Mouse (Mus musculus) intestine, embryonic 16.5 days (tissue): ENCODE measurements around the gene Smc5. TPM values are rescaled to one million over a fixed set of nuclear protein-coding genes. Genes with fewer than 3 reads are reported as not detected.

Source experiments
- ATAC-seq: fragments of 200-750 bp; cut with Nextera tagmentation; 2 replicates; pipeline ENCODE4 v1.8.0; 2017; ENCODE audit warnings: moderate TSS enrichment, moderate library complexity
- H3K27ac ChIP-seq: fragments of 300-500 bp; sonication (generic); 2 replicates; pipeline ENCODE4 v1.5.1; 2014; ENCODE audit warnings: mild to moderate bottlenecking, low read length
- H3K27me3 ChIP-seq: fragments of 300-500 bp; sonication (generic); replicated peaks from 2 replicates; pipeline ENCODE4 v1.6.1; 2014; ENCODE audit warnings: low read length, control low read depth, mixed read lengths; ENCODE audit not compliant: control insufficient read depth, insufficient read depth
- H3K36me3 ChIP-seq: fragments of 300-500 bp; sonication (generic); 2 replicates; pipeline ENCODE4 v1.6.1; 2014; ENCODE audit warnings: low read length, control low read depth; ENCODE audit not compliant: control insufficient read depth, insufficient read depth
- H3K4me1 ChIP-seq: fragments of 300-500 bp; sonication (generic); 2 replicates; pipeline ENCODE4 v1.6.1; 2014; ENCODE audit warnings: low read length, control low read depth, mixed read lengths; ENCODE audit not compliant: control insufficient read depth, insufficient read depth
- H3K4me2 ChIP-seq: fragments of 300-500 bp; sonication (generic); 2 replicates; pipeline ENCODE4 v1.6.1; 2014; ENCODE audit warnings: low read depth, low read length, control low read depth
- H3K4me3 ChIP-seq: fragments of 300-500 bp; sonication (generic); 2 replicates; pipeline ENCODE4 v1.5.1; 2014; ENCODE audit warnings: mild to moderate bottlenecking, low read length
- H3K9ac ChIP-seq: fragments of 300-500 bp; sonication (generic); 2 replicates; pipeline ENCODE4 v1.6.1; 2014; ENCODE audit warnings: low read depth, low read length
- H3K9me3 ChIP-seq: fragments of 300-500 bp; sonication (generic); 2 replicates; pipeline ENCODE4 v1.6.1; 2016; ENCODE audit warnings: low read length, control low read depth; ENCODE audit not compliant: control insufficient read depth
- WGBS: fragments of 180-500 bp; shearing (Covaris S2); extraction: QIAGEN DNeasy Blood & Tissue Kit; methylation state at CpG from one replicate; pipeline ENCODE4 v1.1.7; 2014; 5-methylcytosine and 5-hydroxymethylcytosine counted together
- polyA plus RNA-seq: library from polyadenylated mRNA; unstranded; fragments of >200 nt; fragmentation: Nextera tagmentation; extraction: Ambion mirVana; gene quantifications from 2 replicates; pipeline ENCODE4 v1.2.1, GENCODE M21; 2015

Gene Smc5
- polyA plus RNA-seq, 1 experiment from 2014 or later = 17.2 TPM

GRCm38 (mm10) chr19:23203505-23204053 lies 70.1 kb downstream of the Smc5 start:
- no peak for ATAC-seq
- H3K36me3 ChIP-seq = peaks cover 14% of the 10 kb centered on the region

GRCm38 (mm10) chr19:23202106-23202505 lies 71.6 kb downstream of the Smc5 start:
- no peak overlapping the region for H3K27ac ChIP-seq
- H3K27me3 ChIP-seq = no peaks in the 10 kb centered on the region
- ATAC-seq = no peak
- peaks cover 14% of the 10 kb centered on the region for H3K36me3 ChIP-seq
- no peaks in the 10 kb centered on the region for H3K4me1 ChIP-seq
- WGBS = 96% methylated on average over 5 of the region's 5 CpGs
- H3K9me3 ChIP-seq = 0 out of 2 replicates have a peak, but pooled peaks cover 4% of the 10 kb centered on the region
- H3K9ac ChIP-seq = no peak overlapping the region
- H3K4me3 ChIP-seq = no peak overlapping the region
- H3K4me2 ChIP-seq = no peak overlapping the region

More at GRCm38 (mm10) chr19:23203505-23204053, 70.1 kb downstream of the Smc5 start:
- WGBS = 84% methylated on average over 3 of the region's 3 CpGs
- Histone ChIP-seq H3K27ac (no peak overlapping the region), H3K4me3 (no peak overlapping the region), H3K27me3 (no peaks in the 10 kb centered on the region), H3K9me3 (0 out of 2 replicates have a peak, but pooled peaks cover 4% of the 10 kb centered on the region), H3K9ac (no peak overlapping the region), H3K4me2 (no peak overlapping the region), H3K4me1 (no peaks in the 10 kb centered on the region)

- 74% methylated on average over 3 of the region's 3 CpGs for WGBS
- H3K9me3 ChIP-seq = no peaks in the 10 kb centered on the region
- no peak for ATAC-seq
- H3K27me3 ChIP-seq = no peaks in the 10 kb centered on the region
- H3K4me1 ChIP-seq = no peaks in the 10 kb centered on the region
- H3K4me3 ChIP-seq = no peak overlapping the region
- no peaks in the 10 kb centered on the region for H3K36me3 ChIP-seq
- H3K27ac ChIP-seq = no peak overlapping the region
- H3K9ac ChIP-seq = no peak overlapping the region
- H3K4me2 ChIP-seq = no peak overlapping the region
Measured at GRCm38 (mm10) chr19:23193076-23193475, 80.6 kb downstream of the Smc5 start.

- Histone ChIP-seq H3K4me2 (no peak overlapping the region), H3K4me3 (no peak overlapping the region), H3K9ac (no peak overlapping the region), H3K4me1 (no peaks in the 10 kb centered on the region), H3K27me3 (no peaks in the 10 kb centered on the region), H3K27ac (no peak overlapping the region), H3K36me3 (no peaks in the 10 kb centered on the region), H3K9me3 (no peaks in the 10 kb centered on the region)
- 94% methylated on average over 6 of the region's 6 CpGs for WGBS
- ATAC-seq = no peak
Measured at GRCm38 (mm10) chr19:23191486-23191885, 82.2 kb downstream of the Smc5 start.

- H3K4me3 ChIP-seq = no peak overlapping the region
- 85% methylated on average over 1 of the region's 1 CpGs for WGBS
- H3K36me3 ChIP-seq = no peaks in the 10 kb centered on the region
- H3K9me3 ChIP-seq = no peaks in the 10 kb centered on the region
- H3K4me2 ChIP-seq = no peak overlapping the region
- ATAC-seq = no peak
- no peak overlapping the region for H3K9ac ChIP-seq
- H3K27ac ChIP-seq = no peak overlapping the region
- no peaks in the 10 kb centered on the region for H3K4me1 ChIP-seq
- no peaks in the 10 kb centered on the region for H3K27me3 ChIP-seq
Measured at GRCm38 (mm10) chr19:23189744-23190143, 84.0 kb downstream of the Smc5 start.

GRCm38 (mm10) chr19:23188986-23189385 lies 84.7 kb downstream of the Smc5 start:
- 82% methylated on average over 7 of the region's 7 CpGs for WGBS
- no peaks in the 10 kb centered on the region for H3K9me3 ChIP-seq
- H3K4me2 ChIP-seq = no peak overlapping the region
- ATAC-seq = no peak
- H3K36me3 ChIP-seq = no peaks in the 10 kb centered on the region
- no peak overlapping the region for H3K9ac ChIP-seq
- H3K27me3 ChIP-seq = no peaks in the 10 kb centered on the region
- H3K4me1 ChIP-seq = no peaks in the 10 kb centered on the region
- H3K4me3 ChIP-seq = no peak overlapping the region
- no peak overlapping the region for H3K27ac ChIP-seq

- H3K27me3 ChIP-seq = no peaks in the 10 kb centered on the region
- H3K4me3 ChIP-seq = no peak overlapping the region
- H3K4me1 ChIP-seq = no peaks in the 10 kb centered on the region
- no peaks in the 10 kb centered on the region for H3K9me3 ChIP-seq
- WGBS = 82% methylated on average over 6 of the region's 6 CpGs
- no peaks in the 10 kb centered on the region for H3K36me3 ChIP-seq
- H3K9ac ChIP-seq = no peak overlapping the region
- no peak overlapping the region for H3K27ac ChIP-seq
- H3K4me2 ChIP-seq = no peak overlapping the region
- no peak for ATAC-seq
Measured at GRCm38 (mm10) chr19:23187732-23188131, 86.0 kb downstream of the Smc5 start.

- no peak overlapping the region for H3K9ac ChIP-seq
- no peaks in the 10 kb centered on the region for H3K27me3 ChIP-seq
- H3K9me3 ChIP-seq = no peaks in the 10 kb centered on the region
- H3K36me3 ChIP-seq = no peaks in the 10 kb centered on the region
- H3K4me2 ChIP-seq = no peak overlapping the region
- 73% methylated on average over 4 of the region's 4 CpGs for WGBS
- H3K27ac ChIP-seq = no peak overlapping the region
- no peak overlapping the region for H3K4me3 ChIP-seq
- no peaks in the 10 kb centered on the region for H3K4me1 ChIP-seq
- no peak for ATAC-seq
Measured at GRCm38 (mm10) chr19:23184068-23184467, 89.6 kb downstream of the Smc5 start.

- no peaks in the 10 kb centered on the region for H3K4me1 ChIP-seq
- no peaks in the 10 kb centered on the region for H3K27me3 ChIP-seq
- no peak for ATAC-seq
- H3K9me3 ChIP-seq = no peaks in the 10 kb centered on the region
- H3K9ac ChIP-seq = no peak overlapping the region
- H3K36me3 ChIP-seq = no peaks in the 10 kb centered on the region
- no peak overlapping the region for H3K27ac ChIP-seq
- H3K4me3 ChIP-seq = no peak overlapping the region
- WGBS = 89% methylated on average over 4 of the region's 4 CpGs
- no peak overlapping the region for H3K4me2 ChIP-seq
Measured at GRCm38 (mm10) chr19:23183493-23183892, 90.2 kb downstream of the Smc5 start.

GRCm38 (mm10) chr19:23178533-23178932 lies 95.2 kb downstream of the Smc5 start:
- H3K4me2 ChIP-seq = no peak overlapping the region
- H3K27me3 ChIP-seq = no peaks in the 10 kb centered on the region
- WGBS = 90% methylated on average over 3 of the region's 3 CpGs
- H3K27ac ChIP-seq = no peak overlapping the region
- ATAC-seq = no peak
- H3K4me3 ChIP-seq = no peak overlapping the region
- H3K4me1 ChIP-seq = no peaks in the 10 kb centered on the region
- H3K9ac ChIP-seq = no peak overlapping the region
- H3K9me3 ChIP-seq = no peaks in the 10 kb centered on the region
- H3K36me3 ChIP-seq = no peaks in the 10 kb centered on the region
